Mouse (Mus musculus) testis, adult 2 months (tissue): ENCODE measurements around the gene Adgrl4.

Experiments
- CTCF ChIP-seq: fragments of 200-500 bp; IDR thresholded peaks from 2 replicates; pipeline ENCODE4 v1.5.1; 2012; ENCODE audit warnings: low read depth, mild to moderate bottlenecking, inconsistent platforms, low read length, moderate library complexity; ENCODE audit not compliant: control insufficient read depth, insufficient read depth, insufficient replicate concordance
- POLR2A ChIP-seq: fragments of 200-500 bp; IDR thresholded peaks from 2 replicates; pipeline ENCODE4 v1.6.1; 2012; ENCODE audit warnings: low read depth, mild to moderate bottlenecking, inconsistent platforms, low read length, moderate library complexity; ENCODE audit not compliant: control insufficient read depth

DNA sequence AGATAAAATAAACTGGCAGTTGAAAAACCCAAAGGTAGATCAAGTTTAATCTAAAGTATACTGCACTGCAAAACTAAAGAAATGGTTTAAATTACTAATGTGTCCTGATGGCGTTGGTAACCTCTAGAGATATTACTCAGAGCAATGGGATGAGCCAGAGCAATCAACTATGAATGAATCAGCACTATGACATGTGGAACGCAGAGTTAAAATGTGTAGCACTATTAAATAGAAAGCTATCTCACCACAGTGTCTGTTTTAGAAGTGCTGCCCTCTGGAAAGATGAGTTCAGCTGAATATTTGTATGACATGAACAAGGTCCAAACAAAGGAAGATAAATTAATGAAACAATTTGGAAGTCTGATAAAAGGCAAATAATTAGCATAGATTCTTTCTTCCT lies 6.2 kb upstream of the Adgrl4 start:
- TF ChIP-seq CTCF (no peak), POLR2A (no peak)
